Mouse (Mus musculus): ENCODE measurements around the gene Mesp2.

Gene Mesp2

DNA sequence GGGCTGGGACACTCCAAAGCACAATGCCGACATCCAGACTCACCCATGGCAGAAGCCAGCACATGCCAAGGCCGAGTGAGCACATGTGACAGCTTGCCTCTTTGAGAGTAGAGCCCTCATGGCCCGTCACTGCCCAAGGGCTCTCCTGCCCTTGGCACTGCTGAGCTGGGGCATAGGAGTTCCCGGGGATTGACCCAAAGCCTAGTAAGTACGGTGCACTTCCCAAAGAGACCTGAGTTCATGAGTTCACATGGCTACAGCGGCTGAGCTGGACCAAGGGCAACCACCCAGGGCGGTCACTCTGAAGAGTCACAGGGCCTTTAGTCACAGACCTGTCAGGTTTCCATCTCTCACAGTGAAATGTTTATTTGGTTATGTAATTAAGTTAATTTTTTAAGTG, 2.0 kb upstream of the Mesp2 start:
- no peak for DNase-seq

- DNase-seq, result no peak
Measured at GRCm38 (mm10) chr7:79813409-79813808, 2.9 kb downstream of the Mesp2 start.

DNA sequence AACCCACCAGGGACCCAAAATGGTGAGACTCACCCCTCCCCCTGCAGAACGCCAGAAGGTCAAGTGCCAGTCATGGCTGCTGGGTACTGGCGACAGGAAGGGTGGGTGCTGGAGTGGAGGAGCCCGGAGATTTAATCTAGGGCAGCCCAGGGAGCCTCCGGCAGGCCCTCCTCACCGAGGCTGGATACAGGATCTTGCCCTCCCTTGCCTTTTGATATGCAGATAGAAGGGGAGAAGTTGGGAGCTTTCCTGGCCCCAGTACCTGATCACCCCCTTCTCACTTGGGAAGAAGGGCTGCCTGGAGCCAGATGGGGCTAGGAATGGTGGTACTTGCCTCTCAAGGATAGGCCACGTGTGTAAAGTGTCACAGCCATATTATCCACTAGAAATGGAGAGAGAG, 7.8 kb downstream of the Mesp2 start:
- DNase-seq, result no peak

GRCm38 (mm10) chr7:79819515-79819914, 9.0 kb downstream of the Mesp2 start:
- no peak for DNase-seq

DNA sequence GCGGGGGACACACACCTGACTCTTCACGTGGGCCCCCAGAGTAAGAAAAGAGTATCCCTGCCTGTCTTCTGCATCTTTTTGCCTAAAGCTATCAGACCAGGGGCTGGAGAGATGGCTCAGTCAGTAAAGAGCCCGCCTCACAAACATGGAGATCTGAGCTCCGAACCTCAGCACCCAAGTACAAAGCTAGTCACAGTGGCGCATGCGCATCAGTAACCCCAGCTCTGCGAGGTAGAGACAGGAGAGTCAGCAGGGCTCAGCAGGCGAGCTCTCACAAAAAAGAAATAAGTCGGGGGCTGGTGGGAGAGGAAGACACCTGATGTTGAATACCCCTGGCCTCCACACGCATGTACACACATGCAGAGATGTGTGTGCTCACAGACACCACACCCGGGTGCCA, 9.5 kb downstream of the Mesp2 start:
- no peak for DNase-seq

GRCm38 (mm10) chr7:79822092-79822695, 11.7 kb downstream of the Mesp2 start:
- DNase-seq, result no peak

GRCm38 (mm10) chr7:79828341-79828740, 17.8 kb downstream of the Mesp2 start:
- DNase-seq, result no peak

DNA sequence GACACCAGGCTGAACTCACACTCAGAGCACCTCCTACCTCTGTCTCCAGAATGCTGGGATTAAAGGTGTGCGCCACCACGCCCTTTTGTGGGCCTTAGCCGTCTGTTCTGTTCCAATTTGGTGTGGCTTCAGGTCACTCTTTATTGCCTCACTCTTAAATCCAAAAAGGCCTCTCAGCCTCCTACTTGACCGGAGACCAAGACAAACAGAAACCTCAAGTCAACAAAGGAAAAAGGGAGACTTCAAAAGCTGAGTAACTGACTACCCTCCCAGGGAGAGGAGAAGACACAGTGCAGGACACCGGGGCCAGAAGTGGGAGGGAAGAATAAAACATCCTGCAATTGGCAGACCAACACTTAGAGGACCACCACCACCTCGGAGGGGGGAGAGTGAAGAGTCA, 20.6 kb downstream of the Mesp2 start:
- DNase-seq, result no peak

DNA sequence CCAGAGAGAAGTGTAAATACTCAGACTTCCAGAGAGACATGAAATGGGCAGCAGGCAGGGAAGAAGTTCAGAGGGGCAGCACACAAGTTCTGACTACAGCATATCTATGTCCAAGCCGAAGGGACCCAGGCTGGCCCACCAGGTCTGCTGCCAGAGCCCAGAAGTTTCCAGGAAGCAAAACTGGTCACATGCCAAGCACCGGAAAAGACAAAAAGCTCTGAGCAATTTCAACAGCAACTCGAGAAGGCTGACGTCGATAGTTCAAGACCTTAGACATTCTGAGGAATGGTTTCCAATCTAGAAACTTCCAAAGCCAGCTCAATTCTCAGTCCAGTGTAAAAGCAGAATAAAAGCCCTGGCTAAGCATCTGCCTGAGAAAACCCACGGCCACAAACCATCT, 21.1 kb downstream of the Mesp2 start:
- DNase-seq, result no peak

- no peak for DNase-seq
Measured at GRCm38 (mm10) chr7:79832980-79833379, 22.5 kb downstream of the Mesp2 start.

DNA sequence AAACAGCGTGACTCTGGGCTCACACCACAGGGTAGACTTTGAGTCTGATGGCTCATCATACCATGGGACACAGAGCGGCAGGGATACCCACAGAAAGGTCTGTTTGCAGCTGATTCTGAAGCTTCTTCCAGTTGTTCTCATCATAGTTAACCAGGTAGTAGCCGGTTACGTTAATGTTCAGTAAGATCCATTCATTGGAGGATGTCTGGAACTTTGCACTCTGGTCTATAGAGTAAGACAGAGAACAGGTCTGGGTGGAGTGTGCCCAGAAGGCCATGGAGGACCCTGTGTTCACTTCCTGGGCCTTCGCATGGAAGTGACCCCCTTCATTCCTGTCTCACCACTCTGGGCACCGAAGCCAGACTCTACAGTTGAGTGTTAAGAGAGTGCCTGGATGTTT, 24.7 kb downstream of the Mesp2 start:
- no peak for DNase-seq

- no peak for DNase-seq
Measured at GRCm38 (mm10) chr7:79837247-79837646, 26.7 kb downstream of the Mesp2 start.

GRCm38 (mm10) chr7:79842163-79842562, 31.6 kb downstream of the Mesp2 start:
- DNase-seq, result no peak

GRCm38 (mm10) chr7:79844090-79844802, 33.7 kb downstream of the Mesp2 start:
- DNase-seq, result no peak

DNA sequence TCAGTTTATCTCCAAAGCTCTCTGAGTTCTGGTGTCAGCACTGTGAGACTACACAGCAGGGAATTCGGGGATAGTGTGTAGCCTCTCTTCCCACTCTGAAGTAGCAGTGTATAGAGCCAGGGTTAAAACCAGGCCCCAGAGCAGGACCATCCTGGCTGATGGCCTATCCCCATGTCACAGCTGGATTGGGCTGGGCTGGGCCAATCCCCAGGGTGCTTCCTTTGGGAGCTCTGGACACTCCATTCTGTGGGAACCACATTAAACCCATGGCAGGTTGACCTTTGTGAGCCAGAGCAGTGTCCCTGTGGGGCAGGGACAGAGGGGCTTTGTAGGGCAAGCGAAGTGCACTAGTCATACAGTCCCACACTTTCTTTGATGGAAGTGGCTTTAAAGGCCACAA, 35.8 kb downstream of the Mesp2 start:
- no peak for DNase-seq

- DNase-seq, result no peak
Measured at GRCm38 (mm10) chr7:79847456-79848451, 37.2 kb downstream of the Mesp2 start.

- no peak for DNase-seq
Measured at GRCm38 (mm10) chr7:79856305-79856704, 45.8 kb downstream of the Mesp2 start.

GRCm38 (mm10) chr7:79858202-79858934, 47.8 kb downstream of the Mesp2 start:
- no peak for DNase-seq

- no peak for DNase-seq
Measured at GRCm38 (mm10) chr7:79858956-79859630, 48.6 kb downstream of the Mesp2 start.

DNA sequence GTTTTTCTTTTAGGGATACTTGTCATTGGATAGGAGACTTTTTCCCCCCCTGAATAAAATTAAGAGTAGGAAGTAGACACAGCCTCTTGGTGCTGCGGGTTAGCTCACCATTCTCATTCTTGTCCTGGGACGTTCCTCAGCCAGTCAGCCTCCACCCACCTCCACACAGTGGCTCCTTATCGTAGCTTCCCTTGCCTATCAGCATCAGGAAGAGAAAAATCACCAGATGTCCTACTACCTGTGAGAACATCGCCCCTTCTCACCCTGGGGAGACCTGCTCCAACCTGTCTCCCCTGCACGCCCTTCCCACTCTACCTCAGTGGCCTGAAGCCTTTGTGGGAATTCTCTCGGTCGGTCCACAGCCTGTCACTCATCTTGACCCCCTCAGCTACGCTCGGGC, 50.3 kb downstream of the Mesp2 start, which contains the start of gene Anpep:
TSS of gene Anpep (minus strand) at position 249 of the 400 bp plus-strand sequence.
- no peak for DNase-seq

GRCm38 (mm10) chr7:79861794-79862193, 51.3 kb downstream of the Mesp2 start:
- DNase-seq, result no peak
